Comparison of ENCODE assay signal across 16 mouse cellular contexts in genomic region chr1:180541251-180541650, GRCm38 (mm10). TPM values are rescaled to one million over a fixed set of nuclear protein-coding genes. Genes with fewer than 3 reads are reported as not detected.
DNase-seq lines count a peak whose midpoint lies in the region; ATAC-seq lines count a peak whose summit lies in the region.
"Had no signal": no experiment of that assay in that cellular context is flagged by ENCODE, and none has a peak within 500 bp of the region (broad histone marks: within the 10 kb centered on the region; RNA-seq: fewer than 3 reads in every experiment).

No protein-coding gene starts in this region.

- H3K27me3 ChIP-seq in hindbrain, embryonic 16.5 days (replicated peaks; ENCODE audit: control insufficient read depth, insufficient read depth, low read length) = no peaks in the 10 kb centered on the region
- no peaks in the 10 kb centered on the region for H3K27me3 ChIP-seq in hindbrain, embryonic 14.5 days (ENCODE audit: control insufficient read depth, insufficient read depth, low read length)
- no peaks in the 10 kb centered on the region for H3K27me3 ChIP-seq in midbrain, embryonic 15.5 days (replicated peaks)
- no peaks in the 10 kb centered on the region for H3K27me3 ChIP-seq in midbrain, embryonic 16.5 days (ENCODE audit: control insufficient read depth, insufficient read depth, low read depth, low read length)
- no peaks in the 10 kb centered on the region for H3K27me3 ChIP-seq in stomach, embryonic 16.5 days (ENCODE audit: control insufficient read depth, insufficient read depth, low read length)
- H3K27me3 ChIP-seq: forebrain, embryonic 13.5 days had no signal

- H3K36me3 ChIP-seq in hindbrain, embryonic 16.5 days (ENCODE audit: control insufficient read depth, insufficient read depth, low read length) = no peaks in the 10 kb centered on the region
- H3K36me3 ChIP-seq in hindbrain, embryonic 14.5 days (replicated peaks; ENCODE audit: control insufficient read depth, insufficient read depth) = no peaks in the 10 kb centered on the region
- no peaks in the 10 kb centered on the region for H3K36me3 ChIP-seq in midbrain, embryonic 15.5 days (replicated peaks)
- H3K36me3 ChIP-seq in midbrain, embryonic 16.5 days (ENCODE audit: control insufficient read depth, insufficient read depth, low read length) = no peaks in the 10 kb centered on the region
- H3K36me3 ChIP-seq in stomach, embryonic 16.5 days (ENCODE audit: control insufficient read depth, insufficient read depth, low read length) = no peaks in the 10 kb centered on the region

- ATAC-seq in hindbrain, embryonic 16.5 days = peak; percentile 17; the same call in 1 of the 2 replicates
- ATAC-seq in hindbrain, embryonic 14.5 days (ENCODE audit: low FRiP score) = no peak
- no peak for ATAC-seq in midbrain, embryonic 15.5 days (replicated peaks)
- ATAC-seq in midbrain, embryonic 16.5 days = no peak
- 0 out of 2 replicates have a peak, but pooled peaks have one; percentile 26 for ATAC-seq in granulocyte monocyte progenitor cell, adult 5-6 weeks (replicated peaks; ENCODE audit: poor library complexity, severe bottlenecking)
- no peak; the same call in 1 of the 2 replicates for ATAC-seq in stomach, embryonic 16.5 days (ENCODE audit: insufficient read depth, low FRiP score)
- ATAC-seq: forebrain, embryonic 13.5 days had no signal

- no peaks in the 10 kb centered on the region for H3K9me3 ChIP-seq in hindbrain, embryonic 16.5 days (ENCODE audit: control insufficient read depth, low read length)
- H3K9me3 ChIP-seq in hindbrain, embryonic 14.5 days (ENCODE audit: control insufficient read depth, low read length) = no peaks in the 10 kb centered on the region
- H3K9me3 ChIP-seq in midbrain, embryonic 15.5 days = no peaks in the 10 kb centered on the region
- H3K9me3 ChIP-seq in midbrain, embryonic 16.5 days (replicated peaks; ENCODE audit: control insufficient read depth, low read length, poor library complexity, severe bottlenecking) = no peaks in the 10 kb centered on the region
- H3K9me3 ChIP-seq in stomach, embryonic 16.5 days (replicated peaks; ENCODE audit: control insufficient read depth, low read length) = no peaks in the 10 kb centered on the region
- H3K9me3 ChIP-seq: forebrain, embryonic 13.5 days had no signal

- peaks cover 11% of the 10 kb centered on the region for H3K4me1 ChIP-seq in hindbrain, embryonic 16.5 days (ENCODE audit: control insufficient read depth, insufficient read depth, low read depth, low read length)
- H3K4me1 ChIP-seq in hindbrain, embryonic 14.5 days (replicated peaks; ENCODE audit: control insufficient read depth, insufficient read depth, low read length) = peaks cover 4% of the 10 kb centered on the region; the same call in 1 of the 2 replicates
- peaks cover 9% of the 10 kb centered on the region; the same call in 1 of the 2 replicates for H3K4me1 ChIP-seq in midbrain, embryonic 15.5 days
- H3K4me1 ChIP-seq in midbrain, embryonic 16.5 days (ENCODE audit: control insufficient read depth, insufficient read depth, low read length) = no peaks in the 10 kb centered on the region
- H3K4me1 ChIP-seq in stomach, embryonic 16.5 days (ENCODE audit: control insufficient read depth, insufficient read depth, low read length) = no peaks in the 10 kb centered on the region; the same call in 1 of the 2 replicates
- H3K4me1 ChIP-seq: forebrain, embryonic 13.5 days had no signal

- no peak overlapping the region for H3K4me3 ChIP-seq in hindbrain, embryonic 16.5 days (ENCODE audit: low read length)
- H3K4me3 ChIP-seq in hindbrain, embryonic 14.5 days (replicated peaks; ENCODE audit: low read length) = no peak overlapping the region
- no peak overlapping the region for H3K4me3 ChIP-seq in midbrain, embryonic 15.5 days
- no peak overlapping the region for H3K4me3 ChIP-seq in midbrain, embryonic 16.5 days (ENCODE audit: low read depth, low read length)
- H3K4me3 ChIP-seq in stomach, embryonic 16.5 days (replicated peaks; ENCODE audit: low read length) = no peak overlapping the region
- H3K4me3 ChIP-seq: forebrain, embryonic 13.5 days had no signal

- DNase-seq in hindbrain, embryonic 14.5 days (ENCODE audit: low spot score) = no peak
- DNase-seq in T-cell, adult 2 months (ENCODE audit: low spot score) = no peak
- no peak for DNase-seq in kidney, adult 8-10 months
- DNase-seq: adrenal gland, adult 8-10 months; embryo, embryonic 11 days; kidney, postnatal 36 days; right cerebral cortex, postnatal 25 days; thymus, adult 2 months had no signal

- H3K9ac ChIP-seq in hindbrain, embryonic 16.5 days (ENCODE audit: low read depth, low read length) = no peak overlapping the region
- H3K9ac ChIP-seq in hindbrain, embryonic 14.5 days = no peak overlapping the region
- no peak overlapping the region for H3K9ac ChIP-seq in midbrain, embryonic 15.5 days
- H3K9ac ChIP-seq in midbrain, embryonic 16.5 days (ENCODE audit: low read depth, low read length) = no peak overlapping the region
- no peak overlapping the region for H3K9ac ChIP-seq in stomach, embryonic 16.5 days (ENCODE audit: low read length)
- H3K9ac ChIP-seq: forebrain, embryonic 13.5 days; liver, embryonic 14.5 days had no signal

- 51% methylated on average over 2 of the region's 2 CpGs for WGBS in hindbrain, embryonic 16.5 days
- 32% methylated on average over 2 of the region's 2 CpGs for WGBS in hindbrain, embryonic 14.5 days
- 60% methylated on average over 2 of the region's 2 CpGs for WGBS in midbrain, embryonic 15.5 days
- 50% methylated on average over 2 of the region's 2 CpGs for WGBS in midbrain, embryonic 16.5 days
- WGBS in stomach, embryonic 16.5 days = 50% methylated on average over 2 of the region's 2 CpGs

- peak overlapping the region; percentile 68; the same call in 1 of the 2 replicates for H3K27ac ChIP-seq in hindbrain, embryonic 16.5 days (ENCODE audit: low read depth, low read length)
- H3K27ac ChIP-seq in hindbrain, embryonic 14.5 days = no peak overlapping the region
- 0 out of 2 replicates have a peak overlapping the region, but pooled peaks have one; percentile 4 for H3K27ac ChIP-seq in midbrain, embryonic 15.5 days
- H3K27ac ChIP-seq in midbrain, embryonic 16.5 days (ENCODE audit: low read length) = no peak overlapping the region
- peak overlapping the region; percentile 31; the same call in 1 of the 2 replicates for H3K27ac ChIP-seq in stomach, embryonic 16.5 days (ENCODE audit: low read length)
- H3K27ac ChIP-seq: forebrain, embryonic 13.5 days; liver, embryonic 14.5 days had no signal

- H3K4me2 ChIP-seq in hindbrain, embryonic 16.5 days (ENCODE audit: low read length) = no peak overlapping the region
- no peak overlapping the region for H3K4me2 ChIP-seq in hindbrain, embryonic 14.5 days (replicated peaks)
- no peak overlapping the region for H3K4me2 ChIP-seq in midbrain, embryonic 15.5 days
- H3K4me2 ChIP-seq in midbrain, embryonic 16.5 days (ENCODE audit: low read length) = no peak overlapping the region
- H3K4me2 ChIP-seq in stomach, embryonic 16.5 days (ENCODE audit: low read depth, low read length) = no peak overlapping the region
- H3K4me2 ChIP-seq: forebrain, embryonic 13.5 days; heart, embryonic 11.5 days had no signal

RNA-seq across cellular contexts. Expression of gene Parp1, which starts 27.5 kb away (rescaled TPM):
- 80.2 and 91.9 TPM in 2 replicates for polyA plus RNA-seq in hindbrain, embryonic 16.5 days (2015; fragmentation: Nextera tagmentation; extraction: Ambion mirVana)
- 85.4 and 86.8 TPM in 2 replicates for polyA plus RNA-seq in hindbrain, embryonic 14.5 days (2014; fragmentation: Nextera tagmentation; extraction: Ambion mirVana)
- polyA plus RNA-seq in midbrain, embryonic 15.5 days (2015; fragmentation: Nextera tagmentation; extraction: Ambion mirVana) = 95.9 and 96.2 TPM in 2 replicates
- polyA plus RNA-seq in midbrain, embryonic 16.5 days (2015; fragmentation: Nextera tagmentation; extraction: Ambion mirVana) = 75.6 and 84.0 TPM in 2 replicates
- 120 and 129 TPM in 2 replicates for total RNA-seq in granulocyte monocyte progenitor cell, adult 5-6 weeks (2014; fragmentation: Nextera tagmentation)
- total RNA-seq in granulocyte monocyte progenitor cell, adult 5-6 weeks (2017) = 173 and 204 TPM in 2 replicates
- polyA plus RNA-seq in stomach, embryonic 16.5 days (2015; fragmentation: Nextera tagmentation; extraction: Ambion mirVana) = 105 and 116 TPM in 2 replicates

RNA-seq across cellular contexts. Expression of gene Stum, which starts 57.9 kb away (rescaled TPM):
- 15.1 and 18.6 TPM in 2 replicates for polyA plus RNA-seq in hindbrain, embryonic 16.5 days (2015; fragmentation: Nextera tagmentation; extraction: Ambion mirVana)
- polyA plus RNA-seq in hindbrain, embryonic 14.5 days (2014; fragmentation: Nextera tagmentation; extraction: Ambion mirVana) = 15.6 and 16.1 TPM in 2 replicates
- polyA plus RNA-seq in midbrain, embryonic 15.5 days (2015; fragmentation: Nextera tagmentation; extraction: Ambion mirVana) = 7.2 and 9.3 TPM in 2 replicates
- polyA plus RNA-seq in midbrain, embryonic 16.5 days (2015; fragmentation: Nextera tagmentation; extraction: Ambion mirVana) = 7.0 and 11.5 TPM in 2 replicates
- not detected in 2 replicates for total RNA-seq in granulocyte monocyte progenitor cell, adult 5-6 weeks (2014; fragmentation: Nextera tagmentation)
- not detected in 2 replicates for total RNA-seq in granulocyte monocyte progenitor cell, adult 5-6 weeks (2017)
- polyA plus RNA-seq in stomach, embryonic 16.5 days (2015; fragmentation: Nextera tagmentation; extraction: Ambion mirVana) = 1.1 and 1.5 TPM in 2 replicates

Comparison
In these comparisons a context has a peak if more than half of its experiments do, and no peak if none do; other contexts are left out.
1. ATAC-seq: peak in hindbrain, embryonic 16.5 days (single experiment) and granulocyte monocyte progenitor cell, adult 5-6 weeks (single experiment); none in hindbrain, embryonic 14.5 days (single experiment), midbrain, embryonic 15.5 days (single experiment), midbrain, embryonic 16.5 days (single experiment) and stomach, embryonic 16.5 days (single experiment).
2. H3K27ac ChIP-seq: peak in hindbrain, embryonic 16.5 days (single experiment), midbrain, embryonic 15.5 days (single experiment) and stomach, embryonic 16.5 days (single experiment); none in hindbrain, embryonic 14.5 days (single experiment) and midbrain, embryonic 16.5 days (single experiment).